Mouse (Mus musculus): Measurements from ENCODE around the gene Eif4ebp2.

DNA sequence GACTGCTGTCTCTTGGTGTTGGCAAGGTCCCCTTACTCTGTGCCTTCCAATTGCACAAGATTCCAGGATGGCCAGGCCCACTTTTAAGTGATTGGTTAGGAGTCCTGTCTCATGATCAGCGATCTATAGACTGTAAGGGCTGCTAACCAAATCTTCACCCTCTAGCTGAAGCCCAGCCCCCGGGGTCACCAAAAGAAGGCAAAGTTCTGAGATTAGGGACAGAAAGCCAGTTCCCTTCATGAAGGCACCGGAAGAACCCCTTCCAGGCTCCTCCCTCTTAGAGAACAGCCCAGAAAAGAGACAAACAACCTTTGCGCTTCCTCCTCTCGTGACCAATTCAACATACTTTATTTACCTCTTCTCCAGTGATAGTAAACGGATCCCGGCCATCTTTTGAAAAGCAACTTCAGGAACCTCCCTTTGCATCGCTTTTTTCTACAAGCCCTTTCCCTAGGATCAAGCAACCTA, 964 bp downstream of the Eif4ebp2 start:
- TF ChIP-seq CTCF (IDR thresholded peaks at IDR 0.05), result no peak
- 0 out of 2 replicates have a peak, but pooled peaks have one; percentile 30 for TF ChIP-seq POLR2A (IDR thresholded peaks at IDR 0.05; ENCODE audit: insufficient read depth, low read depth, low read length)
- TF ChIP-seq EP300 (IDR thresholded peaks at IDR 0.05; ENCODE audit: insufficient read depth, low read depth, low read length), result no peak
